8 mouse cellular contexts compared by ENCODE assay signal in genomic region chr10:12826760-12827281, GRCm38 (mm10). TPM values are rescaled to one million over a fixed set of nuclear protein-coding genes. Genes with fewer than 3 reads are reported as not detected.
A peak's percentile ranks its signal among the peaks of the same experiment; 100 is the strongest.
DNase-seq lines count a peak whose midpoint lies in the region; ATAC-seq and TF ChIP-seq lines count a peak whose summit lies in the region.

No protein-coding gene starts in this region.

- DNase-seq in heart, adult 9 months (ENCODE audit: low spot score in 2 of 2): no peak
- DNase-seq in brain, embryonic 14.5 days (ENCODE audit: low read depth): peak; percentile 55
- peak; percentile 95 for DNase-seq in fat pad, adult 2 months (ENCODE audit: extremely low read depth, low read depth, low spot score)
- peak; percentile 13 for DNase-seq in liver
- peak; percentile 41 for DNase-seq in testis, postnatal 10 days (ENCODE audit: low spot score)
- no peak for DNase-seq in ovary, postnatal 36 days (ENCODE audit: low spot score)

- H3K9ac ChIP-seq in heart, embryonic 12.5 days: no peak overlapping the region

- 30% methylated on average over 6 of the region's 6 CpGs for WGBS in heart, embryonic 12.5 days

- H3K27me3 ChIP-seq in heart, embryonic 12.5 days (replicated peaks): no peaks in the 10 kb centered on the region

- H3K27ac ChIP-seq in heart, embryonic 12.5 days (ENCODE audit: poor library complexity, severe bottlenecking): peak overlapping the region; percentile 45

- no peak overlapping the region for H3K4me2 ChIP-seq in heart, embryonic 12.5 days

- no peak for TF ChIP-seq CTCF in brain, embryonic 14.5 days (IDR thresholded peaks at IDR 0.05; ENCODE audit: borderline replicate concordance, extremely low read depth, insufficient read depth, insufficient read length)

- no peak for ATAC-seq in heart, embryonic 12.5 days (ENCODE audit: insufficient number of reproducible peaks, low FRiP score)
- ATAC-seq in erythroblast, adult 5-6 weeks (replicated peaks; ENCODE audit: low FRiP score, poor library complexity, severe bottlenecking): no peak

- peaks cover 45% of the 10 kb centered on the region for H3K4me1 ChIP-seq in heart, embryonic 12.5 days (replicated peaks)

- H3K9me3 ChIP-seq in heart, embryonic 12.5 days (replicated peaks): no peaks in the 10 kb centered on the region

- H3K36me3 ChIP-seq in heart, embryonic 12.5 days: no peaks in the 10 kb centered on the region

- no peak overlapping the region for H3K4me3 ChIP-seq in heart, embryonic 12.5 days

- TF ChIP-seq POLR2A in brain, embryonic 14.5 days (IDR thresholded peaks at IDR 0.05; ENCODE audit: borderline replicate concordance, extremely low read depth, insufficient read depth, insufficient read length, poor library complexity, severe bottlenecking): no peak

RNA-seq across cellular contexts. Expression of gene Utrn, which starts 42.3 kb away (rescaled TPM):
- polyA plus RNA-seq in heart, embryonic 12.5 days (2016; fragmentation: Nextera tagmentation; extraction: Ambion mirVana): 66.8 and 69.2 TPM in 2 replicates
- 7.8 and 14.5 TPM in 2 replicates for polyA plus RNA-seq in brain, embryonic 14.5 days (2012; rRNA removed)
- 25.5 and 40.7 TPM in 2 replicates for total RNA-seq in erythroblast, adult 5-6 weeks (2015; ENCODE audit: low replicate concordance)
- total RNA-seq in erythroblast, adult 5-6 weeks (2017; ENCODE audit: low replicate concordance): 46.3 and 46.7 TPM in 2 replicates

Comparison
In these comparisons a context has a peak if more than half of its experiments do, and no peak if none do; other contexts are left out.
1. DNase-seq: peak in brain, embryonic 14.5 days (single experiment), fat pad, adult 2 months (single experiment), liver (single experiment) and testis, postnatal 10 days (single experiment); none in heart, adult 9 months (0 of 2) and ovary, postnatal 36 days (single experiment).